Comparison of ENCODE assay signal across 8 mouse cellular contexts in the genomic region with DNA sequence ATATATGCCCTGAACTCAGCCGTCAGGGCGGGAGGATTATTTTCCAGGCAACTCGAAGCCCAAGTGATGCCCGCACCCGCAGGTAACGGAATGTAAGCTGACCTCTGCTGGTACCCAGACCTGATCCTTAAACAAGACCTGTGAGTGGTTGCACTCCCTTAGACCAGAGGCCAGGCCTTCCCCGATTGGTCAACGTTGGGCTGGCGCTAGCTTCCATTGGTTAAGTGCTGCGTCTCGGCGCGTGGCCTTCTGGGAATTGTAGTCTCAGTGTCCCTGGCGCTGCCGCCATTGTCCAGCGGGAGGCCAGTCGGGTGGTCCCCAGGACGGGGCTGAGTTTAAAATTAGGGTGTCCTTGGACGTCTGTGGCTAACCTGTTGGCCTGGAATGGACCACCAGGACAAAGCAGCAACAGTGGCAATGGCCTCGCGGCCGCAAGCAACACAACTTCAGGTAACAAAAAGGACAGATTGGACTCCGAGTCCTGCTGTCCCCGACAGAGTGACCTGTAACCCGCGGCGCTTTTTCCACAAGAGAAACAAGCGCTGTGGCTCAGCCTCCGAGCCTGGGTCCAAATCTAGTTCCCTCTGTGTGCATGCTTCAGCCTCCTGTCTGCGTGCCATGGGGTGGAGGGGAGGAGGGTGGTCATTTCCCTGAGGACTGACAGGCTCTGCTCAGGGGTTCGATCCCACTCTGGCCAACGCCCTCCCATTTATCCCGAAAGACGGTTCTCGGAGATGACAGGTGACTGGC. TPM values are rescaled to one million over a fixed set of nuclear protein-coding genes. Genes with fewer than 3 reads are reported as not detected.
DNase-seq lines count a peak whose midpoint lies in the region; ATAC-seq and TF ChIP-seq lines count a peak whose summit lies in the region.

A gene (plus strand): TSS at position 267 of the 750 bp plus-strand sequence.

- peak; percentile 100 for ATAC-seq in G1E (ENCODE audit: extremely low read depth, insufficient number of reproducible peaks, low FRiP score, poor library complexity, severe bottlenecking)
- ATAC-seq in forebrain, embryonic 16.5 days, result peak; percentile 99
- peak; percentile 100 for ATAC-seq in lung, embryonic 14.5 days (ENCODE audit: insufficient read depth)

- peak within 1 kb of the TSS; percentile 89 for H3K4me2 ChIP-seq in forebrain, embryonic 16.5 days (ENCODE audit: low read length)
- peak within 1 kb of the TSS; percentile 85 for H3K4me2 ChIP-seq in lung, embryonic 14.5 days

- H3K9ac ChIP-seq in forebrain, embryonic 16.5 days (replicated peaks; ENCODE audit: low read depth, low read length), result peak within 1 kb of the TSS; percentile 89
- H3K9ac ChIP-seq in lung, embryonic 14.5 days, result peak within 1 kb of the TSS; percentile 77

- TF ChIP-seq CTCF in G1E (IDR thresholded peaks at IDR 0.05; ENCODE audit: low read depth, low read length), result no peak
- TF ChIP-seq CTCF in layer of hippocampus, adult 2 months (conservative IDR thresholded peaks at IDR 0.05), result peak; percentile 62
- 0 out of 2 replicates have a peak, but pooled peaks have one; percentile 26 for TF ChIP-seq CTCF in lung, embryonic 14.5 days (IDR thresholded peaks at IDR 0.05; ENCODE audit: low read depth)
- TF ChIP-seq CTCF in olfactory bulb, adult 2 months (IDR thresholded peaks at IDR 0.05; ENCODE audit: insufficient read depth, low read depth, low read length), result no peak
- TF ChIP-seq CTCF in thymus, adult 2 months (IDR thresholded peaks at IDR 0.05; ENCODE audit: borderline replicate concordance, control insufficient read depth, extremely low read depth, insufficient read depth, low read length, poor library complexity), result no peak

- no peaks in the 10 kb centered on the region for H3K9me3 ChIP-seq in G1E (replicated peaks)
- H3K9me3 ChIP-seq in forebrain, embryonic 16.5 days (ENCODE audit: control insufficient read depth, low read length), result no peaks in the 10 kb centered on the region
- H3K9me3 ChIP-seq in lung, embryonic 14.5 days (ENCODE audit: low read depth, low read length), result no peaks in the 10 kb centered on the region

- no peaks in the 10 kb centered on the region for H3K27me3 ChIP-seq in G1E (ENCODE audit: insufficient read depth, low read length)
- no peaks in the 10 kb centered on the region for H3K27me3 ChIP-seq in forebrain, embryonic 16.5 days (replicated peaks; ENCODE audit: control insufficient read depth, insufficient read depth, low read length)
- H3K27me3 ChIP-seq in lung, embryonic 14.5 days (ENCODE audit: insufficient read depth, low read length), result no peaks in the 10 kb centered on the region
- no peaks in the 10 kb centered on the region for H3K27me3 ChIP-seq in thymus, adult 2 months (ENCODE audit: control insufficient read depth, insufficient read depth, low read length)

- H3K36me3 ChIP-seq in G1E (replicated peaks), result peaks cover 21% of the 10 kb centered on the region
- H3K36me3 ChIP-seq in forebrain, embryonic 16.5 days (ENCODE audit: control insufficient read depth, insufficient read depth), result peaks cover 11% of the 10 kb centered on the region
- H3K36me3 ChIP-seq in lung, embryonic 14.5 days (ENCODE audit: insufficient read depth), result peaks cover 15% of the 10 kb centered on the region; the same call in 1 of the 2 replicates
- 0 out of 2 replicates have a peak, but pooled peaks cover under 1% of the 10 kb centered on the region for H3K36me3 ChIP-seq in thymus, adult 2 months (ENCODE audit: control insufficient read depth, insufficient read depth, low read length)

- peak within 1 kb of the TSS; percentile 28; the same call in 1 of the 2 replicates for H3K27ac ChIP-seq in forebrain, embryonic 16.5 days (ENCODE audit: low read length)
- H3K27ac ChIP-seq in layer of hippocampus, adult 2 months, result peak within 1 kb of the TSS; percentile 88
- H3K27ac ChIP-seq in lung, embryonic 14.5 days (ENCODE audit: low read depth), result no peak within 1 kb of the TSS
- H3K27ac ChIP-seq in olfactory bulb, adult 2 months (ENCODE audit: insufficient read depth, low read depth, low read length), result peak within 1 kb of the TSS; percentile 52
- no peak within 1 kb of the TSS for H3K27ac ChIP-seq in thymus, adult 2 months (ENCODE audit: control insufficient read depth, insufficient read depth, low read length)

- H3K4me3 ChIP-seq in G1E (ENCODE audit: low read depth, low read length), result peak within 1 kb of the TSS; percentile 75
- H3K4me3 ChIP-seq in forebrain, embryonic 16.5 days (replicated peaks; ENCODE audit: low read length), result peak within 1 kb of the TSS; percentile 91
- H3K4me3 ChIP-seq in layer of hippocampus, adult 2 months, result peak within 1 kb of the TSS; percentile 82
- H3K4me3 ChIP-seq in lung, embryonic 14.5 days (ENCODE audit: low read depth, low read length), result peak within 1 kb of the TSS; percentile 75
- H3K4me3 ChIP-seq in olfactory bulb, adult 2 months (ENCODE audit: insufficient read depth, low read depth, low read length), result peak within 1 kb of the TSS; percentile 85
- peak within 1 kb of the TSS; percentile 73 for H3K4me3 ChIP-seq in thymus, adult 2 months (ENCODE audit: control insufficient read depth, insufficient read depth, low read length)

- peaks cover 16% of the 10 kb centered on the region for H3K4me1 ChIP-seq in G1E (ENCODE audit: insufficient read depth, low read depth, low read length)
- H3K4me1 ChIP-seq in forebrain, embryonic 16.5 days (replicated peaks; ENCODE audit: control insufficient read depth, insufficient read depth, low read length), result peaks cover 19% of the 10 kb centered on the region
- 0 out of 2 replicates have a peak, but pooled peaks cover 5% of the 10 kb centered on the region for H3K4me1 ChIP-seq in lung, embryonic 14.5 days (ENCODE audit: insufficient read depth)
- H3K4me1 ChIP-seq in olfactory bulb, adult 2 months (ENCODE audit: control insufficient read depth, insufficient read depth, low read length), result peaks cover 5% of the 10 kb centered on the region; the same call in 1 of the 2 replicates
- peaks cover 5% of the 10 kb centered on the region for H3K4me1 ChIP-seq in thymus, adult 2 months (replicated peaks; ENCODE audit: control insufficient read depth, insufficient read depth, low read length)

- intact Hi-C loops in heart, postnatal 36 days (cut with DNase I), result loop anchor here (2.0 to 10.0 kb wide), 4 partner anchors 16 to 406 kb away; a partner anchor contains a TSS

- under 1% methylated on average over 35 of the region's 35 CpGs for WGBS in forebrain, embryonic 16.5 days
- WGBS in lung, embryonic 14.5 days, result under 1% methylated on average over 35 of the region's 35 CpGs
- under 1% methylated on average over 35 of the region's 35 CpGs for WGBS in olfactory bulb, adult 2 months
- 2% methylated on average over 35 of the region's 35 CpGs for WGBS in thymus, adult 2 months

- peak; percentile 98 for DNase-seq in G1E (ENCODE audit: low spot score)
- DNase-seq in cerebellum, adult 18-20 months, result peak; percentile 94 to 98
- DNase-seq in heart, postnatal 36 days, result peak; percentile 92
- peak; percentile 92 to 97 for DNase-seq in layer of hippocampus, adult 2 months (ENCODE audit: low spot score in 2 of 2)
- peak; percentile 98 for DNase-seq in lung, embryonic 14.5 days
- DNase-seq in thymus, adult 2 months, result peak; percentile 92

- TF ChIP-seq POLR2A in olfactory bulb, adult 2 months (IDR thresholded peaks at IDR 0.05; ENCODE audit: insufficient read depth, low read depth, low read length), result peak; percentile 83
- no peak for TF ChIP-seq POLR2A in thymus, adult 2 months (IDR thresholded peaks at IDR 0.05; ENCODE audit: control insufficient read depth, extremely low read depth, insufficient read depth, low read length, poor library complexity)

RNA-seq across cellular contexts. Expression of the gene that starts here (rescaled TPM):
- total RNA-seq in G1E (2014; fragmentation: Nextera tagmentation) (8.3 and 9.3 TPM in 2 replicates), G1E (2017) (3.8 and 4.5 TPM in 2 replicates)
- 0.61 and 0.72 TPM in 2 replicates for polyA plus RNA-seq in G1E (2012)
- 9.0 and 10.2 TPM in 2 replicates for polyA plus RNA-seq in forebrain, embryonic 16.5 days (2015; fragmentation: Nextera tagmentation; extraction: Ambion mirVana)
- total RNA-seq in heart, postnatal 36 days (2021), result 1 to 10 TPM; 3.0 to 3.6 TPM
- 1 to 10 TPM; 6.7 to 6.8 TPM for total RNA-seq in layer of hippocampus, adult 2 months (2021)
- 4.3 and 4.7 TPM in 2 replicates for polyA plus RNA-seq in lung, embryonic 14.5 days (2014; fragmentation: Nextera tagmentation; extraction: Ambion mirVana)
- not detected in 2 replicates for polyA plus RNA-seq in olfactory bulb, adult 2 months (2012; ENCODE audit: insufficient read depth, insufficient read length, low replicate concordance, missing spikeins)
- polyA plus RNA-seq in thymus, adult 2 months (2012; rRNA removed), result 1.7 and 2.2 TPM in 2 replicates

Comparison
In these comparisons a context has a peak if more than half of its experiments do, and no peak if none do; other contexts are left out.
1. CTCF ChIP-seq: peak in layer of hippocampus, adult 2 months (single experiment) and lung, embryonic 14.5 days (single experiment); none in G1E (single experiment), olfactory bulb, adult 2 months (single experiment) and thymus, adult 2 months (single experiment).
2. H3K27ac ChIP-seq: peak in forebrain, embryonic 16.5 days (single experiment), layer of hippocampus, adult 2 months (single experiment) and olfactory bulb, adult 2 months (single experiment); none in lung, embryonic 14.5 days (single experiment) and thymus, adult 2 months (single experiment).
3. Peak in every context shown above with its lines, with median percentiles within 50 percentile points of each other: ATAC-seq, DNase-seq and H3K4me3 ChIP-seq.